Mouse (Mus musculus): ENCODE results near the gene Rhebl1.

Gene Rhebl1

DNA sequence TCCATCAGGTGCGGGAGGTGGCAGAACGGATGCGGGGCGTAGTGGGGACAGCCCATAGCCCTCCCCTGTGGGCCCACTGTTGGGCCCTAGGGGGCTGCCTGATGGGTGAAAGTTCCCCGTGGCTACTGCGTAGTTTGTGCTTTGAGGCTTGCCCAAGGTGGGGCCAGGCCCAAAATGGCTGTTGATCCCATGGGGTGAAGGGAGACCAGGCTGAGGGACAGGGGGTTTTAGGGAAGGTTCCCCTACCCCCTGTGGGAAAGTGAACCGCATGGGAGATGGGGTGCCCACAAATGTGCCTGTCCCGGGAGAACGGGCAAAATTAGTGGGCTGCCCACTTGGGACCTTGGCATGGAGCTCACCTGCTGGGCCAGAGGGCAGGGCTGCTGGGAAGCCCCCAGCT lies 42.3 kb downstream of the Rhebl1 start:
- ChIA-PET CTCF (interaction anchor here (0.6 to 1.0 kb wide), 6 partner anchors 21 to 174 kb away, joined by 3 to 4 read pairs (median 3); partner anchors contain the start of gene Prkag1 (in 1 of the 4)), POLR2A (interaction anchor here in 3 of 4 experiments (0.6 to 8.7 kb wide), 18 partner anchors 8 to 1258 kb away, joined by 3 to 49 read pairs (median 3); partner anchors contain the start of genes Prkag1 (in 2 of the 3), Gm49450 (in 1 of the 3), Tuba1a (in 1 of the 3) and Tuba1b (in 1 of the 3))

DNA sequence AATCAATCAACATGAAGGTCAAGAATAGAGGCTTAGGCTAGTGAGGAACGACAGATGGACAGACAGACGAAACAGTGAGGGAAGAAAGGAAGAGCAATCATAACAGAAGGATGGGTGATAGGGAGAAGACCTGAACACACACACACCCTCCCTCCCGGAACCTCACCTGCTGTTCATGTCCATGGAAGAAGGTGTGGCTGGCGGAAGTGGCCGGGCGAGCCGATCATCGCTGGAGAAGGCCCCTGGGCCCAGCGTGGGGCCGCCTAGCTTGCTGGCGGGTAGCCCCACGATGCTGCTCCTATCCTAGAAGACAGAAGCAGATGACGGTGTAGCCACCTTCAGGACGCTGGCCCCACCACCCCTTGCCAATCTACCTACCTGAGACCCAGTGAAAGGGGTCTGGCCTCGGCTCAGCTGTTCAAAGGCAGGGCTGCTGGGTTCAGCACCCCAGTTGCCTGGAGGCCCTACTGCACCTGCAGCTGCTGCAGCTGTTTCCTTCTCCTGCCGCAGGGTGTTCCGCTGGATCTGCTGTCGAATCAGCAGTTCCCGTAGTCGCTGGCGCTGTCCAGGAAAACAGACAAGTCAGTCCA lies 43.0 kb downstream of the Rhebl1 start:
- ChIA-PET POLR2A (interaction anchor here in 3 of 4 experiments (0.5 to 8.7 kb wide), 18 partner anchors 9 to 541 kb away, joined by 3 to 49 read pairs (median 4); partner anchors contain the start of genes Prkag1 (in 2 of the 3), Gm49450 (in 1 of the 3), Tmbim6 (in 1 of the 3) and Tuba1a (in 1 of the 3)), CTCF (interaction anchor here in 3 of 4 experiments (0.8 to 1.0 kb wide), 8 partner anchors 20 to 175 kb away, joined by 3 to 4 read pairs (median 3); partner anchors contain the start of gene Prkag1 (in 2 of the 3))

DNA sequence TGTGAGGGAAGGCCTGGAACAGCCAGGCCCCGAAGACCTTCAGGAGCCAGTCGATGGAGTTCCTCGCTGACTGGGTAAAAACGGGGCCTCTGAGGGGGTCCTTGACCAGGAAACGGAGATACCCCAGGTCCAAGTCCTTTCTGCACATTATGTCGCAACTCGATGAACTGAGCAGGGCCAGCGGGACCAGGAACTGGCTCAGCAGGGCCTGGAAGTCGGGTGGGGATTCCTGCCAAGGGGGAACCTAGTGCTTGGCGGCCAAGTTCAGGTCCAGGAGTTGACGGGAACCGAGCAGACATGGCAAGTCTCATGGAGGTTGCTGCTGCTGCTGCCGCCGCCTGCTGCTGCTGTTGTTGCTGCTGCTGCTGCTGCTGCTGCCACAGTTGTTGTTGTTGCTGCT lies 43.7 kb downstream of the Rhebl1 start:
- ChIA-PET POLR2A (interaction anchor here in 2 of 4 experiments (1.3 to 8.7 kb wide), 7 partner anchors 9 to 120 kb away, joined by 3 to 49 read pairs (median 5); partner anchors contain the start of gene Tuba1b (in 1 of the 2)), CTCF (interaction anchor here in 2 of 4 experiments (0.5 to 1.0 kb wide), 3 partner anchors 19 to 343 kb away, joined by 3 to 5 read pairs (median 3); partner anchors contain the start of gene Prkag1 (in 1 of the 2))

DNA sequence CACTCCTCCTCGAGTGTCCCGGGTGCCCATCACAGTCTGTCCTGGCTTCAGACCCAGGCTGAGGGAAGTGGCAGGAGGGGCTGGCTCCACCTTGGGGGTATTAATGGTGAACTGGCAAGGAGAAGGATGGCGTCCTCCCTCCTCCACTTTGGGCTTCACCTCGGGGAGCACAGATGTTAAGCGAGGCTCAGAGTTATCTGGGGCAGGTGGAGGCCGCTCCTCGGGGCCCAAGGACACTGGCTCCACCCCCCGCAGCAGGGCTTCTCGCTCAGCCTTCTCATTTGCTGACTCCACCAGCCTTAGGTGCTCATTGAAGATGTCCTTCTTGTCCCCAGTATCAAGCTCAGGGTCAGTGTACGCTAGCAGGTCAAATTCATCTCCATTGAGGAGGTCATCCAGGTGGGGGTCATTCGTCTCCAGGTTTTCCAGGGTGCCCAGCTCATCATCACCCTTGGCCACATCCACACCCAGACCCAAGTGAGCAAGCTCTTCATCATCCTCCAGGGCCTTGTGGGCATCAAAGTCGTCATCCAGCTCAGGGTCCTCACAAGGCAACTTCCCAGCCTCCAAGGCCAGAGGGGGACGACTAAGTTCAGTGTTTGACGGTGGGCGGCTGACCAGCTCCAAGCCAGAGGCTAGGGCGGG lies 44.3 kb downstream of the Rhebl1 start:
- CTCF ChIA-PET: interaction anchor here in 2 of 4 experiments (0.5 to 1.3 kb wide), 4 partner anchors 19 to 343 kb away, joined by 4 to 6 read pairs (median 5); partner anchors contain the start of gene Prkag1 (in 1 of the 2)
- POLR2A ChIA-PET: interaction anchor here in 2 of 4 experiments (0.8 to 8.7 kb wide), 15 partner anchors 9 to 189 kb away, joined by 3 to 49 read pairs (median 4); partner anchors contain the start of genes Prkag1 (in 2 of the 2), Tuba1b (in 1 of the 2) and Tuba1c (in 1 of the 2)

DNA sequence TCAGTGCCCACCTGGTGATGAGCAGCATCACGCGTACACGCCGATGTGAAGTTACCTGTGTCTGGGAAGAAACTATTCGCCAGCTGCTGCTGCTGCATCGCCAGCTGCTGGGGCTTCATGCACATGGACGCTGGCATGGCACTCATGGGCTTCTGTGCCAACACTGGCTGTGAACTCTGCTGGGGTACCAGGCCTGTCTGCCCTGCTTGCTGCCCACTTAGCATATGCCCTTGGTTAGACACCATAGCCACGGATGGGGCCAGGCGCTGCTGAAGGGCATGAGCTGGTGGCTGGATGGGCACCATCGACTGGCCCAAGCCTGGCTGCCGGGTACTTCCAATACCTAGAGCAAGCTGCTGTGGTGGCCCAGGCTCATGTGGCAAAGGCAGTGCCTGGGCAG lies 45.2 kb downstream of the Rhebl1 start:
- CTCF ChIA-PET: interaction anchor here in 2 of 4 experiments (0.9 to 1.3 kb wide), 3 partner anchors 18 to 28 kb away, joined by 4 to 6 read pairs (median 5); partner anchors contain the start of gene Prkag1 (in 2 of the 2)
- POLR2A ChIA-PET: interaction anchor here in 2 of 4 experiments (0.7 to 8.7 kb wide), 19 partner anchors 8 to 279 kb away, joined by 3 to 49 read pairs (median 4); partner anchors contain the start of genes Prkag1 (in 2 of the 2), Tuba1b (in 2 of the 2), Arf3 (in 1 of the 2) and Tuba1c (in 1 of the 2)

DNA sequence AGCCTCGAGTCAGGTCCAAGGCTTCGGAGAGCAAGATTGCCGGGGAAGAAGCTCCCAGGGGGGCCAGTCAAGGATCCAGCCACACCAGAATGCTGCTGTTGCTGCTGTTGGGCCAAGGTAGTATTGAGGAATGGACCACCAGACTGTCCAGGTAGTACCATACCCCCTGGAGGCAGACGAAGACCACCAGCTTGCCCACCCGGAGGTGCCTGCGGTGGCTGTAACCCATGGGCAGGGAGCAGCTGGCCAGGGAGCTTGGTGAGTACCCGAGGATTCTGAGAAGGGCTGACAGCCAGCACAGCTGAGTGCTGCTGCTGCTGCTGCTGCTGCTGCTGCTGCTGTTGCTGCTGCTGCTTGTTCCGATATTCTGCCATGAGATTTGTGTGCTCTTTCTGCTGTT lies 48.2 kb downstream of the Rhebl1 start:
- POLR2A ChIA-PET: interaction anchor here in 2 of 4 experiments (0.7 to 2.4 kb wide), 7 partner anchors 9 to 31 kb away, joined by 3 to 11 read pairs (median 4); partner anchors contain the start of gene Prkag1 (in 1 of the 2)

DNA sequence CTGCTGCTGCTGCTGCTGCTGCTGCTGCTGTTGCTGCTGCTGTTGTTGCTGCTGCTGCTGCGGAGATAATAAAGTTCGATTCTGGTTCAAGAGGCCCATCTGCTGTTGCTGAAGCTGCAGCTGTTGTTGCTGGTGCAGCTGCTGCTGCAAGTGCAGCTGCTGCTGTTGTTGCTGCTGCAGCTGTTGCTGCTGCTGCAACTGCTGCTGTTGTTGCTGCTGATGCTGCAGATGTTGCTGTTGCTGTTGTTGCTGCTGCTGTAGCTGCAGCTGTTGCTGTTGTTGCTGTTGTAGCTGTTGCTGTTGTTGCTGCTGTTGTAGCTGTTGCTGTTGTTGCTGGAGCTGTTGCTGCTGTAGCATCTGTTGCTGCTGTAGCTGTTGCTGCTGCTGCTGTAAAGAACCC lies 49.2 kb downstream of the Rhebl1 start:
- CTCF ChIA-PET: no interaction called here
- POLR2A ChIA-PET: interaction anchor here in 3 of 4 experiments (0.5 to 7.2 kb wide), 12 partner anchors 10 to 875 kb away, joined by 3 to 52 read pairs (median 4); partner anchors contain the start of gene Prkag1 (in 3 of the 3)

More for the DNA sequence above, 48.2 kb downstream of the Rhebl1 start:
- CTCF ChIA-PET: interaction anchor here in 1 of 4 experiments (0.7 kb wide), 1 partner anchor 658 kb away, joined by 3 read pairs; no protein-coding TSS in a partner anchor

DNA sequence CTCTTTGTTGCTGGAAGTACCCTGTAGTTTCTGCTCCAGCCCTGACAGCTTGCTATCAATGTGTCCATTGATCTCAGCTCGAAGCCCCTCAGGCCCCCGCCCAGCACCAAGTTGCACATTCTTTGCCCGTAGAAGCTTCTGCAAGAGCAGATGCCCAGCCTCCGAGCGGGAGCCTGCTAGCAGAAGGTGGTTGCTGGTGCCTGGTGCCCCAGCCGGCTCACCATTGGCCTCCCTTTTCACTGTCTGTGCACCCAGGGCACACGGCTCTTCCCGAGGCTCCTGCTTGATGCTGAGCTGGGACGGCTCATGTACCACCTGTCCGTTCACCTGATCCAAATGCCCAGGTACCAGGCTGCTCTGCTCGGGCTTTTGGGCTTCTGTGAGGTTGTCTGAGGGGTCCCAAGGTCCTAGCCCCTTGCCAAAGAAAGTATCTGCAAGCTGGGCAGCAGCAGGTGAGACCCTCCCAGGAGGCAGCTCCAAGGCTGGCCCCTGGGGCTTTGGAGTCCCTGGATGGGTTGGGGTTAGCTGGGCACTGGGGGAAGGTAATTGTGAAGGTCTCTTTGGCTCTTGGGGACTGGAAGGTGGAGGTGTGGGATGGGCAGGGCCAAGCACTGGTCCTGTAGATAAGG lies 50.6 kb downstream of the Rhebl1 start:
- POLR2A ChIA-PET: interaction anchor here in 2 of 4 experiments (0.6 to 7.2 kb wide), 17 partner anchors 9 to 216 kb away, joined by 3 to 52 read pairs (median 5); partner anchors contain the start of genes Prkag1 (in 2 of the 2) and Tuba1b (in 1 of the 2)
- CTCF ChIA-PET: interaction anchor here in 3 of 4 experiments (0.6 to 1.9 kb wide), 5 partner anchors 11 to 196 kb away, joined by 3 to 10 read pairs (median 3); partner anchors contain the start of gene Prkag1 (in 1 of the 3)

DNA sequence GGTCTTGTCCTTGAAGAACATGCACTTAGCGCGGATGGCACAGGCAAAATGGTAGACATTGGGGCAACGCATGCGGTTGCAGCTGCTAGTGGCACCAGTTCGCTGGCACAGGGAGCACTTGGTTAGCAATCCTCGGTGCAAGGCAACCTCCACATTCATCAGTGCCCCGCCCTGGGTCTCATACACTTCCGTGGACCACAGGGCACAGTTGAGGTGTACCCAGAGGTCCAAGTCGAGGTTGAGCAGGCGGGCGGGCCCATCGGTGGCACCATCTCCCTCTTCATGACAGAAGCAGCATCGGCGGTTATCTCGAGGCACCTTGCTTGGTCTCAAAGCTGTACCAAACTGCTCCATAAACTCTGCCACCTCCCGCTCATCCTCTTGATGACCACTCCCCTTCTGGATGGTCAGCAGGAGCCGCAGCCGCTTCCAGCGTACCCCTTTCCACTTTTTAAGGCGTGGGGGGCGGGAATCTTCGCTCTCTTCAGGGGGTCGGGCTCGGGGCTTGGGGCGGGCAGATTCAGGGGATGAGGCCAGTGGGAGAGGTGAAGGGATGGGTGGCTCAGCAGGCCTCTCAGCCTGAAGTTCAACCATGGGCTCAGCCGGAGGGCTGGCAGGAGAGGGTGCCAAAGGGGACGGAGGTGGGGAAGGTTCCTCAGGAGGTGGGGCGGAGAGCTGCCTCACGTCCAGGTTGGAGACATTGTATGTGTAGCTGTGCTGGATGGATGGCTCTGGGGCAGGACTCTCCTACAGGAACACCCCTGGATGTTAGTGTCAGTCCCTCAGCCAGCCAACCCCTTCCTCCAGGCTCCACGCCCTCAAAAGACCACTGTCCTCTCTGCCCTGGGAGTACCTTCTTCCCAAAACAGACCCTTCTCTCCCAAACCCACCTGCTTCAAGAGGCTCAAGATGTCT lies 54.4 kb downstream of the Rhebl1 start:
- POLR2A ChIA-PET: interaction anchor here in 2 of 4 experiments (0.7 to 7.2 kb wide), 13 partner anchors 8 to 191 kb away, joined by 3 to 52 read pairs (median 3); partner anchors contain the start of gene Prkag1 (in 2 of the 2)
- CTCF ChIA-PET: interaction anchor here in 1 of 4 experiments (0.9 to 2.0 kb wide), 2 partner anchors 9 to 14 kb away, joined by 4 to 8 read pairs; partner anchors contain the start of gene Prkag1

DNA sequence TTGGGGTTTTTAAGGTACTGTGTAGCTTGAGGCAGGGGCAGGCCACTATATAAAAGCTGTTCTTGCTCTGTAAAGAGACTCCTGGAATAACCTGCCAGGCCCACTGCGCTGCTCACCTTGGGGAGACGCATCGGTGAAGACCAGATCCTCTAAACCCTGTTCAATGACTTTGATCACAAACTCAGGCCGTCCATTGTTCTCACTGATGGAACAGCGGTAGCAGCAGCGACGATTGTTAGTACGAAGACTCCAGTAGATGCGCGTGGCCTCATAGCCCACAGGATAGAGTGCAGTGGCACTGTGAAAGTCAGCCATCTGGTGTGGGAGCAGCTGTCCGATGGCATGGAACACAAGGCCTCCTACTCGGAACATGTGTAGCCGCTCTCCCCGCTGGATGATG lies 55.2 kb downstream of the Rhebl1 start:
- POLR2A ChIA-PET: interaction anchor here in 3 of 4 experiments (0.7 to 7.2 kb wide), 7 partner anchors 10 to 114 kb away, joined by 3 to 49 read pairs (median 3); no protein-coding TSS in a partner anchor
- CTCF ChIA-PET: no interaction called here

DNA sequence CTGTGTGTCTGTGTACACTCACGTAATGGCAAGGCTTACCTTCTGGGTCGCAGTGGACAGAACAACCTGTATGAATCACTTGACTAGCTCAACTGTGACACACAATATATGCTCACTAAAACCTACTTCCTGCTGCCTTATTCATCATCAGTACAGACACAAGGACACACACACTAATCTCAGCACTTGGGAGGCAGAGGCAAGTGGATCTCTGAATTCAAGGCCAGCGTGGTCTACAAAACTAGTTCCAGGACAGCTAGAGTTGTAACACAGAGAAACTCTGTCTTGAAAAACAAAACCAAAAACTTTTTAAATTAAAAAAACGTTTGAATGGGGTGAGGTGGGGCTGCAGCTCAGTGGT lies 56.6 kb downstream of the Rhebl1 start:
- ChIA-PET POLR2A (interaction anchor here in 1 of 4 experiments (0.6 to 1.9 kb wide), 3 partner anchors 12 to 96 kb away, joined by 4 to 7 read pairs (median 6); partner anchors contain the start of gene Tuba1b), CTCF (no interaction called here)

DNA sequence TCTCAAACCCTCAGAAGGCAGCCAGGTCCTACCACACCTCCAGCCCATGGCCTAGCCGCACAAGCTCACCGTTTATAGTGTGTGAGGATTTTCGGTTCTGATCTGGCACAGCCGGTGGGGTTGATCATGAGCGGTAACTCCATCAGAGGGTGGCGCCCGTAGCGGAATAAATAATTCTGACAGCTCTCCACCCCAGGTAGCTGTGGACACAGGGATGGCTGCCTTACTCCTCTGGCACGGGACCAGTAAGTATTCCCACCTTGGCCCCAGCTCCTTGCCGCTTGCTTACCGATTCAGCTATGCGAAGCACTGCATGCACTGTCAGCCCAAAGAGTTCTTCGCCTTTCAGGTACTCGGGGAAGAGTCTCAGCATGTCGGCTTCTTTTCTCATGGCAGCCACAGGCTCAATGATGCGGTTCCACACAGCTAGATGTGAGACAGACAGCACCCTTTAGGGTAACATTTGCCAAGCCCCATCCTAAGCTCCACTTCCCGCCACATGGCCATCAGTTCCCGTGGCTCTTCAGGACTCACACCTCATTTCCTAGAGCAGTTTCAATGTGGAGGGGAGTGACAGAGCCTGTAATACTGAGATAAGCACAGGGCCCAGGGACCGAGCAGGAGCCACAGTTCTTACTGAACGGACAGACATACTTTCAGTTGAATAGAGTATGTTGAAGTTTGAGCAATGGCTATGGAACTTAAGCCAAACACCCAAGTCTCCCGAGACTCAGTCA lies 57.2 kb downstream of the Rhebl1 start:
- CTCF ChIA-PET: interaction anchor here in 1 of 4 experiments (0.6 kb wide), 1 partner anchor 71 kb away, joined by 5 read pairs; no protein-coding TSS in a partner anchor
- POLR2A ChIA-PET: interaction anchor here in 2 of 4 experiments (0.6 to 1.9 kb wide), 4 partner anchors 9 to 97 kb away, joined by 4 to 7 read pairs (median 6); partner anchors contain the start of gene Tuba1b (in 1 of the 2)

DNA sequence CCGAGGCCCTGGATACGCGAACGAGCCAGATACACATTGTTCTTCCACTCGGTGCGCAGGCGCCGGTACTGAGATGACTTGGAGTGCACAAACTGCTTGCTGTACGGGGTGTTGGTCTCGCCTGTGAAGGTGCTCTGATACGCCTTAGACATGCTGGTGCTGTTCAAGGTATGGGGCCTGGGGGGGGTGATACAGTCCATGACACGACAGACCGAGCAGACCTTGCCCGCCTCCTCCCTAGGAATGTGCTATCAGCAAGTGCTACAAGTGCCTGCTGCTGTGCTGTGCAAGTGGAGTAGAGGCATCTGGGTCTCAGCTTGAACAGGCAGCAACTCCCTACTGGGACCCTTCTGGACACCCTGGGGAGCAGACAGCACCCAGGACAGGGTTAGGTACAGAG lies 59.0 kb downstream of the Rhebl1 start:
- ChIA-PET POLR2A (interaction anchor here in 2 of 4 experiments (0.6 to 1.9 kb wide), 4 partner anchors 9 to 20 kb away, joined by 3 to 5 read pairs (median 3); no protein-coding TSS in a partner anchor), CTCF (no interaction called here)

DNA sequence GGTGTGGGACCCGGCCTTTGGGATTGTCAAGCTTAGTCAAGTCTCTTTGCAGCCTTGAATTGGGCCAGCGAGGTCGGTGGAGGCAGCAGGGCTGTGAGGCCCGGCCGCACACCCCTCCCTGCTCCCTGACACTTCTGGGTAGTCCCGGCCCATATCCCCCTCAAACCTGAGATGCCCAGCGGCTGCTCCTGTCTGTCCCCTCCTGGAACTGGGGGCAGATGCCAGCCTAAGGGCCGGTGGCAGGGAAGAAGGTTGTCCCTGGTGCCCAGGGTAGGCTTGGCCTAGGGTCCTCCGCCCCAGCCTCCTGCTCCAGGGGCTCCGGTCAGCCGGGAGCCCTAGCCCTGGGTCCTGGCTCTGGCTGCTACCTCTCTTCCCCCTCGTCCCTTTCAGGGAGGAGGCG lies 60.3 kb downstream of the Rhebl1 start:
- POLR2A ChIA-PET: interaction anchor here in 3 of 4 experiments (0.6 to 4.6 kb wide), 5 partner anchors 9 to 99 kb away, joined by 3 to 52 read pairs (median 4); no protein-coding TSS in a partner anchor
- CTCF ChIA-PET: no interaction called here

DNA sequence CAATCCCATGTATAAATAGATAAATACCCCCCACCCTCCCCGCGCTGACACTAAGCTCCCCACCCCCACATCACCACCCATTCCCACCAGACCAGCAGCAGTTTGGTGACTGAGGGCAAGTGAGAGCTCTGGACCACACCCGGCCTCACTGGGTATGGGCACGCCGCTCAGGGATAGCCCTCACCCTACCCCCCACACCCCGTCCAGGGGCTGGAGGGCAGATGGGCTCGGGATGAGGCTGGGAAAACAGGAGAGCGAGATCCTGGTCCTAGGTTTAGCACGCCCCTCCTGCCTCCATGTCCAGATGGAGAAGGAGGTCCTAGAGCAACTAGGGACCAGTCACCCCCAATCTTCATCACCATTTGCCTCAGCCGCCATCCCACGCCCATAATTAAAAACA lies 61.1 kb downstream of the Rhebl1 start:
- POLR2A ChIA-PET: interaction anchor here in 3 of 4 experiments (0.7 to 4.6 kb wide), 18 partner anchors 10 to 317 kb away, joined by 3 to 52 read pairs (median 4); partner anchors contain the start of genes Tuba1b (in 1 of the 3) and Tuba1c (in 1 of the 3)
- CTCF ChIA-PET: interaction anchor here in 3 of 4 experiments (0.5 to 1.2 kb wide), 6 partner anchors 8 to 297 kb away, joined by 3 to 10 read pairs (median 4); no protein-coding TSS in a partner anchor
